Mouse (Mus musculus): Measurements from ENCODE around the gene Vwa8.

Gene Vwa8

GRCm38 (mm10) chr14:79231677-79232076 is 382.8 kb downstream of the Vwa8 start:
- peak; percentile 78 for DNase-seq

GRCm38 (mm10) chr14:79233697-79234096 is 384.8 kb downstream of the Vwa8 start:
- peak; percentile 48 for DNase-seq

GRCm38 (mm10) chr14:79234513-79234912 is 385.7 kb downstream of the Vwa8 start:
- peak; percentile 42 for DNase-seq

- DNase-seq = peak; percentile 77
Measured at GRCm38 (mm10) chr14:79235157-79235556, 386.3 kb downstream of the Vwa8 start.

- peak; percentile 64 for DNase-seq
Measured at GRCm38 (mm10) chr14:79236261-79236660, 387.4 kb downstream of the Vwa8 start.

GRCm38 (mm10) chr14:79239402-79239801 is 390.6 kb downstream of the Vwa8 start:
- peak; percentile 86 for DNase-seq

GRCm38 (mm10) chr14:79241057-79241570 is 392.3 kb downstream of the Vwa8 start:
- peak; percentile 78 for DNase-seq

- DNase-seq = peak; percentile 61
Measured at GRCm38 (mm10) chr14:79241656-79242385, 393.0 kb downstream of the Vwa8 start.

GRCm38 (mm10) chr14:79242386-79242720 is 393.5 kb downstream of the Vwa8 start:
- DNase-seq = no peak

GRCm38 (mm10) chr14:79243038-79243883 is 394.4 kb downstream of the Vwa8 start:
- no peak for DNase-seq

GRCm38 (mm10) chr14:79244571-79244970 is 395.7 kb downstream of the Vwa8 start:
- DNase-seq = no peak

- no peak for DNase-seq
Measured at GRCm38 (mm10) chr14:79251727-79252285, 403.0 kb downstream of the Vwa8 start.

All from heart, adult 11 months (tissue).